Mouse (Mus musculus) megakaryocyte, embryonic 14.5 days (primary cell): ENCODE measurements around the gene Patj.

Experiments
- FLI1 ChIP-seq: IDR thresholded peaks from 2 replicates; pipeline ENCODE4 v1.6.1; 2012; ENCODE audit warnings: low read length, inconsistent platforms, mixed read lengths
- GATA1 ChIP-seq: IDR thresholded peaks from 3 replicates; pipeline ENCODE4 v1.6.1; 2012; ENCODE audit warnings: mixed read lengths, low read length, inconsistent platforms, borderline replicate concordance

GRCm38 (mm10) chr4:98473491-98473890, 77.9 kb downstream of the Patj start:
- TF ChIP-seq GATA1 (no peak), FLI1 (no peak)
